Mouse (Mus musculus) MEL (cell line): Measurements from ENCODE around the gene Trim50.
A peak's percentile ranks its signal among the peaks of the same experiment; 100 is the strongest.

ENCODE experiments used
- BHLHE40 ChIP-seq: IDR thresholded peaks from 2 replicates; pipeline ENCODE4 v1.6.1; 2012; ENCODE audit warnings: low read depth, mild to moderate bottlenecking, inconsistent platforms, low read length, improper control_type of control experiment, borderline replicate concordance
- CTCF ChIP-seq, 3 experiments: IDR thresholded peaks in 2 of 3; conservative IDR thresholded peaks in 1 of 3; 2 replicates each; pipeline ENCODE4 v1.5.1; 2011 to 2012; ENCODE audit warnings: low read length in 3 of 3, low read depth in 2 of 3, mild to moderate bottlenecking in 2 of 3, improper control_type of control experiment in 1 of 3, inconsistent platforms in 1 of 3, mixed read lengths in 1 of 3, moderate library complexity in 1 of 3; ENCODE audit not compliant: control insufficient read depth in 1 of 3, insufficient read depth in 1 of 3, poor library complexity in 1 of 3, severe bottlenecking in 1 of 3
- GABPA ChIP-seq: IDR thresholded peaks from 2 replicates; pipeline ENCODE4 v1.6.1; 2012; ENCODE audit warnings: low read depth, mild to moderate bottlenecking, inconsistent platforms, low read length, improper control_type of control experiment, moderate library complexity
- GATA1 ChIP-seq: IDR thresholded peaks from 2 replicates; pipeline ENCODE4 v1.6.1; 2011; ENCODE audit warnings: low read depth, low read length, improper control_type of control experiment
- JUND ChIP-seq: IDR thresholded peaks from 2 replicates; pipeline ENCODE4 v1.6.1; 2011; ENCODE audit warnings: low read depth, mild to moderate bottlenecking, improper control_type of control experiment, low read length
- MAFK ChIP-seq: IDR thresholded peaks from 2 replicates; pipeline ENCODE4 v1.6.1; 2011; ENCODE audit warnings: low read depth, mild to moderate bottlenecking, low read length, improper control_type of control experiment, borderline replicate concordance
- MAX ChIP-seq: IDR thresholded peaks from 2 replicates; pipeline ENCODE4 v1.6.1; 2011; ENCODE audit warnings: low read length, improper control_type of control experiment
- MXI1 ChIP-seq: IDR thresholded peaks from 2 replicates; pipeline ENCODE4 v1.6.1; 2011; ENCODE audit warnings: mild to moderate bottlenecking, low read depth, low read length, improper control_type of control experiment
- POLR2A ChIP-seq, 2 experiments: IDR thresholded peaks; 2 replicates each; pipeline ENCODE4 v1.6.1; 2011 to 2012; ENCODE audit warnings: low read length in 2 of 2, mild to moderate bottlenecking in 2 of 2, control low read depth in 1 of 2, improper control_type of control experiment in 1 of 2, low read depth in 1 of 2, moderate library complexity in 1 of 2; ENCODE audit not compliant: control insufficient read depth in 1 of 2, insufficient read depth in 1 of 2, poor library complexity in 1 of 2
- POLR2AphosphoS2 ChIP-seq: IDR thresholded peaks from 2 replicates; pipeline ENCODE4 v1.6.1; 2011; ENCODE audit warnings: low read length, improper control_type of control experiment
- POLR2AphosphoS5 ChIP-seq: IDR thresholded peaks from 2 replicates; pipeline ENCODE4 v1.6.1; 2012; ENCODE audit warnings: low read depth, borderline replicate concordance, mild to moderate bottlenecking, inconsistent platforms, low read length, moderate library complexity, mixed read lengths
- SIN3A ChIP-seq: IDR thresholded peaks from 2 replicates; pipeline ENCODE4 v1.6.1; 2012; ENCODE audit warnings: low read length, improper control_type of control experiment, inconsistent platforms
- TAL1 ChIP-seq: IDR thresholded peaks from 2 replicates; pipeline ENCODE4 v1.6.1; 2012; ENCODE audit warnings: mild to moderate bottlenecking, inconsistent platforms, low read length, moderate library complexity, mixed read lengths
- USF1 ChIP-seq: IDR thresholded peaks from 2 replicates; pipeline ENCODE4 v1.6.1; 2014; ENCODE audit warnings: low read depth, mild to moderate bottlenecking, inconsistent platforms, low read length, improper control_type of control experiment, moderate library complexity

DNA sequence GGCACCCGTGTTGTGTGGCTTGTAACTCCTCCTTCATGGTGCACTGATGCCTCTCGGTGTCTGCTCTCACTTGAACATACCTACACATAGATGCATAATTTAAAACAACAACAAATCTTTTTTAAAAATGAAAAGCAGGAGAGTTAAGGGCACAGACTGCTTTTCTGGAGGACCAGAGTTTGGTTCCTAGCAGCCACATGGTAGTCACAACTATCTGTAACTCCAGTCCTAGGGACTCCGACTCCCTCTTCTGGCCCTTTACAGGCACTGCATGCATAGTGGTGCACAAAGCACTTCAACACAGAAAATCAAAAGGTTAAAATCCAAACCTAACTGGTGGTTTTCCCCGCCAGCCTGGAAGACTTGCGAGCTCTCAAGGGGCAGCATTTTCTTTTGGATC is 20.5 kb downstream of the Trim50 start:
- no peak for TF ChIP-seq USF1
- TF ChIP-seq TAL1: no peak
- no peak for TF ChIP-seq MXI1
- peak; percentile 32 to 53 (median 50); a peak in 5 of 6 replicates for TF ChIP-seq CTCF (IDR thresholded peaks at IDR 0.05 in 2 of 3, conservative IDR thresholded peaks at IDR 0.05 in 1 of 3; ENCODE audit: control insufficient read depth in 1 of 3, insufficient read depth in 1 of 3, low read depth in 2 of 3, low read length in 3 of 3, poor library complexity in 1 of 3, severe bottlenecking in 1 of 3)
- no peak for TF ChIP-seq JUND
- TF ChIP-seq GABPA: no peak
- TF ChIP-seq SIN3A: no peak
- TF ChIP-seq BHLHE40: no peak
- no peak for TF ChIP-seq POLR2A (IDR thresholded peaks at IDR 0.05; ENCODE audit: control insufficient read depth in 1 of 2, insufficient read depth in 1 of 2, low read depth in 1 of 2, low read length in 2 of 2, poor library complexity in 1 of 2)
- no peak for TF ChIP-seq POLR2AphosphoS5
- TF ChIP-seq GATA1: no peak
- TF ChIP-seq POLR2AphosphoS2: no peak
- no peak for TF ChIP-seq MAX
- TF ChIP-seq MAFK: no peak
